In the genomic region with DNA sequence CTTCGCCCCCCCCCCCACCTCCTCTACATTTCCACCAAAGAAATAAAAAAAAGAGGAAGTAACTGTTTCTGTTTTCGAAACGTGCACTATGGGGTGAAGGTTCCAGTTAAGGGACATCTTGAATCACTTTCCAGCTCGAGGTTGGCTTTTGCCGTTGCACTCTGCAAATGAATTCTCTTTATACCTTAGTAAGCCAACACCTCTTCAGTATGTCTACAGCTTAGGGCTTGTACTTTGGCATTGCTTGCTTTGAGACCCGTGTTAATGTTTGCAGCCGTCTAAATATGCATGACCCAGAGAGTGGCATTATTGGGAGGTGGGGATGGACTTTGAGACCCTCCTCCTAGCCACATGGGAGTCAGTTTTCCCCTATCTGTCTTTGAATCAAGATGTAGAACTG, we compare ENCODE assay signal across 16 mouse cellular contexts. TPM values are rescaled to one million over a fixed set of nuclear protein-coding genes. Genes with fewer than 3 reads are reported as not detected.
DNase-seq lines count a peak whose midpoint lies in the region; ATAC-seq and TF ChIP-seq lines count a peak whose summit lies in the region.
"Had no signal": no experiment of that assay in that cellular context is flagged by ENCODE, and none has a peak within 500 bp of the region (broad histone marks: within the 10 kb centered on the region; RNA-seq: fewer than 3 reads in every experiment).

No protein-coding gene starts in this region.

- intact Hi-C loops in gastrocnemius, adult 2 months (cut with DNase I): no loop called here

- 0 out of 2 replicates have a peak overlapping the region, but pooled peaks have one; percentile 10 for H3K9ac ChIP-seq in hindbrain, embryonic 15.5 days
- no peak overlapping the region for H3K9ac ChIP-seq in liver, embryonic 15.5 days
- H3K9ac ChIP-seq in hindbrain, embryonic 13.5 days: no peak overlapping the region
- no peak overlapping the region for H3K9ac ChIP-seq in midbrain, embryonic 14.5 days (replicated peaks; ENCODE audit: low read length)
- H3K9ac ChIP-seq: embryonic facial prominence, embryonic 15.5 days; forebrain, embryonic 15.5 days; midbrain, embryonic 12.5 days had no signal

- 82% methylated on average over 6 of the region's 7 CpGs for WGBS in hindbrain, embryonic 15.5 days
- 77% methylated on average over 7 of the region's 7 CpGs for WGBS in hindbrain, embryonic 10.5 days
- 6% methylated on average over 6 of the region's 7 CpGs for WGBS in bone marrow, adult 2 months
- 11% methylated on average over 7 of the region's 7 CpGs for WGBS in liver, embryonic 15.5 days (ENCODE audit: insufficient replicate concordance)
- WGBS in hindbrain, embryonic 13.5 days: 83% methylated on average over 7 of the region's 7 CpGs
- 84% methylated on average over 6 of the region's 7 CpGs for WGBS in midbrain, embryonic 14.5 days

- no peak for ATAC-seq in hindbrain, embryonic 15.5 days (ENCODE audit: low FRiP score, low read depth)
- ATAC-seq in liver, embryonic 15.5 days (ENCODE audit: insufficient read depth): no peak
- ATAC-seq in hindbrain, embryonic 13.5 days (ENCODE audit: low FRiP score): no peak
- ATAC-seq in midbrain, embryonic 14.5 days (ENCODE audit: low FRiP score, low TSS enrichment): no peak
- ATAC-seq: forebrain, embryonic 15.5 days; hindbrain, postnatal 0 days had no signal

- H3K36me3 ChIP-seq in hindbrain, embryonic 15.5 days: peaks cover 7% of the 10 kb centered on the region; the same call in 1 of the 2 replicates
- peaks cover 27% of the 10 kb centered on the region for H3K36me3 ChIP-seq in hindbrain, embryonic 10.5 days
- peaks cover 6% of the 10 kb centered on the region; the same call in 1 of the 2 replicates for H3K36me3 ChIP-seq in liver, embryonic 15.5 days (replicated peaks)
- peaks cover 30% of the 10 kb centered on the region for H3K36me3 ChIP-seq in hindbrain, embryonic 13.5 days
- peaks cover 17% of the 10 kb centered on the region for H3K36me3 ChIP-seq in midbrain, embryonic 14.5 days (ENCODE audit: control insufficient read depth, insufficient read depth, low read length)
- H3K36me3 ChIP-seq: embryonic facial prominence, embryonic 15.5 days had no signal

- H3K27me3 ChIP-seq in hindbrain, embryonic 15.5 days: no peaks in the 10 kb centered on the region
- peaks cover 8% of the 10 kb centered on the region; the same call in 1 of the 2 replicates for H3K27me3 ChIP-seq in hindbrain, embryonic 10.5 days (ENCODE audit: insufficient read depth, poor library complexity, severe bottlenecking)
- no peaks in the 10 kb centered on the region for H3K27me3 ChIP-seq in liver, embryonic 15.5 days
- no peaks in the 10 kb centered on the region for H3K27me3 ChIP-seq in hindbrain, embryonic 13.5 days
- no peaks in the 10 kb centered on the region for H3K27me3 ChIP-seq in midbrain, embryonic 14.5 days (ENCODE audit: control insufficient read depth, insufficient read depth, low read length)
- H3K27me3 ChIP-seq: embryonic facial prominence, embryonic 15.5 days; forebrain, embryonic 15.5 days; midbrain, embryonic 12.5 days had no signal

- no peak overlapping the region for H3K4me2 ChIP-seq in hindbrain, embryonic 15.5 days
- peak overlapping the region; percentile 98 for H3K4me2 ChIP-seq in liver, embryonic 15.5 days
- H3K4me2 ChIP-seq in hindbrain, embryonic 13.5 days: no peak overlapping the region
- H3K4me2 ChIP-seq in midbrain, embryonic 14.5 days (ENCODE audit: low read length): no peak overlapping the region
- H3K4me2 ChIP-seq: embryonic facial prominence, embryonic 15.5 days; forebrain, embryonic 15.5 days; midbrain, embryonic 12.5 days had no signal

- H3K4me3 ChIP-seq in hindbrain, embryonic 15.5 days: no peak overlapping the region
- no peak overlapping the region for H3K4me3 ChIP-seq in hindbrain, embryonic 10.5 days
- no peak overlapping the region for H3K4me3 ChIP-seq in bone marrow, adult 2 months (replicated peaks; ENCODE audit: control insufficient read depth, low read depth, low read length)
- no peak overlapping the region for H3K4me3 ChIP-seq in liver, embryonic 15.5 days (replicated peaks)
- H3K4me3 ChIP-seq in gastrocnemius, adult 2 months: no peak overlapping the region
- no peak overlapping the region for H3K4me3 ChIP-seq in hindbrain, embryonic 13.5 days
- H3K4me3 ChIP-seq in midbrain, embryonic 14.5 days (replicated peaks; ENCODE audit: low read depth, low read length): no peak overlapping the region
- H3K4me3 ChIP-seq: embryonic facial prominence, embryonic 15.5 days; forebrain, embryonic 15.5 days; limb, embryonic 10.5 days; midbrain, embryonic 12.5 days had no signal

- no peaks in the 10 kb centered on the region for H3K9me3 ChIP-seq in hindbrain, embryonic 15.5 days
- no peaks in the 10 kb centered on the region for H3K9me3 ChIP-seq in hindbrain, embryonic 10.5 days
- H3K9me3 ChIP-seq in liver, embryonic 15.5 days (replicated peaks): no peaks in the 10 kb centered on the region
- no peaks in the 10 kb centered on the region for H3K9me3 ChIP-seq in hindbrain, embryonic 13.5 days
- no peaks in the 10 kb centered on the region for H3K9me3 ChIP-seq in midbrain, embryonic 14.5 days (ENCODE audit: control insufficient read depth, low read length)
- H3K9me3 ChIP-seq: embryonic facial prominence, embryonic 15.5 days; forebrain, embryonic 15.5 days; limb, embryonic 10.5 days; midbrain, embryonic 12.5 days had no signal

- H3K4me1 ChIP-seq in hindbrain, embryonic 15.5 days (replicated peaks): peaks cover 22% of the 10 kb centered on the region
- H3K4me1 ChIP-seq in hindbrain, embryonic 10.5 days (replicated peaks): peaks cover 20% of the 10 kb centered on the region
- H3K4me1 ChIP-seq in bone marrow, adult 2 months (ENCODE audit: control insufficient read depth, insufficient read depth, low read length): peaks cover 8% of the 10 kb centered on the region
- peaks cover 54% of the 10 kb centered on the region for H3K4me1 ChIP-seq in liver, embryonic 15.5 days (replicated peaks)
- peaks cover 17% of the 10 kb centered on the region for H3K4me1 ChIP-seq in hindbrain, embryonic 13.5 days (replicated peaks)
- peaks cover 12% of the 10 kb centered on the region for H3K4me1 ChIP-seq in midbrain, embryonic 14.5 days (ENCODE audit: control insufficient read depth, insufficient read depth, low read length)

- TF ChIP-seq POLR2A in bone marrow, adult 2 months (IDR thresholded peaks at IDR 0.05; ENCODE audit: borderline replicate concordance, control insufficient read depth, low read depth, low read length): no peak

- no peak for TF ChIP-seq CTCF in bone marrow, adult 2 months (IDR thresholded peaks at IDR 0.05; ENCODE audit: control insufficient read depth, insufficient read depth, low read length)
- no peak for TF ChIP-seq CTCF in gastrocnemius, adult 2 months (IDR thresholded peaks at IDR 0.05)

- H3K27ac ChIP-seq in hindbrain, embryonic 15.5 days (replicated peaks): no peak overlapping the region
- H3K27ac ChIP-seq in hindbrain, embryonic 10.5 days: no peak overlapping the region
- H3K27ac ChIP-seq in bone marrow, adult 2 months (ENCODE audit: control insufficient read depth, insufficient read depth, low read depth, low read length, poor library complexity): peak overlapping the region; percentile 63; the same call in 1 of the 2 replicates
- H3K27ac ChIP-seq in liver, embryonic 15.5 days (replicated peaks): peak overlapping the region; percentile 24; the same call in 1 of the 2 replicates
- H3K27ac ChIP-seq in gastrocnemius, adult 2 months: no peak overlapping the region
- no peak overlapping the region for H3K27ac ChIP-seq in hindbrain, embryonic 13.5 days
- H3K27ac ChIP-seq in midbrain, embryonic 14.5 days (replicated peaks; ENCODE audit: low read depth, low read length): no peak overlapping the region
- H3K27ac ChIP-seq: embryonic facial prominence, embryonic 15.5 days; forebrain, embryonic 15.5 days; hindbrain, postnatal 0 days; limb, embryonic 10.5 days; midbrain, embryonic 12.5 days had no signal

- DNase-seq in hindbrain, embryonic 10.5 days (ENCODE audit: low spot score): no peak
- peak; percentile 83 for DNase-seq in 416B (ENCODE audit: low read depth)
- DNase-seq in gastrocnemius, adult 2 months: no peak
- DNase-seq in midbrain, embryonic 14.5 days: no peak
- DNase-seq: adrenal gland, adult 8-10 months; cerebellum, postnatal 36 days; gastrocnemius, postnatal 10 days had no signal

RNA-seq across cellular contexts. Expression of a gene that starts 2.6 kb away (rescaled TPM):
- polyA plus RNA-seq in hindbrain, embryonic 15.5 days (2015; fragmentation: Nextera tagmentation; extraction: Ambion mirVana): 1.3 and 1.4 TPM in 2 replicates
- 0.77 TPM in 2 replicates for polyA plus RNA-seq in hindbrain, embryonic 10.5 days (2016; fragmentation: Nextera tagmentation; extraction: Ambion mirVana)
- polyA plus RNA-seq in bone marrow, adult 2 months (2011; ENCODE audit: insufficient read depth, insufficient read length, low replicate concordance, missing spikeins): 2.1 and 3.2 TPM in 2 replicates
- 0.43 and 0.44 TPM in 2 replicates for polyA plus RNA-seq in liver, embryonic 15.5 days (2015; fragmentation: Nextera tagmentation; extraction: Ambion mirVana)
- total RNA-seq in gastrocnemius, adult 2 months (2021): under 1 TPM; 0.39 to 0.56 TPM
- polyA plus RNA-seq in hindbrain, embryonic 13.5 days (2015; fragmentation: Nextera tagmentation; extraction: Ambion mirVana): 1.1 and 1.2 TPM in 2 replicates
- polyA plus RNA-seq in midbrain, embryonic 14.5 days (2014; fragmentation: Nextera tagmentation; extraction: Ambion mirVana): 1.6 and 1.7 TPM in 2 replicates

RNA-seq across cellular contexts. Expression of a gene that starts 42.2 kb away (rescaled TPM):
- polyA plus RNA-seq in hindbrain, embryonic 15.5 days (2015; fragmentation: Nextera tagmentation; extraction: Ambion mirVana): 11.7 and 12.2 TPM in 2 replicates
- polyA plus RNA-seq in hindbrain, embryonic 10.5 days (2016; fragmentation: Nextera tagmentation; extraction: Ambion mirVana): 15.9 and 17.2 TPM in 2 replicates
- 6.4 and 6.6 TPM in 2 replicates for polyA plus RNA-seq in bone marrow, adult 2 months (2011; ENCODE audit: insufficient read depth, insufficient read length, low replicate concordance, missing spikeins)
- 3.5 and 3.9 TPM in 2 replicates for polyA plus RNA-seq in liver, embryonic 15.5 days (2015; fragmentation: Nextera tagmentation; extraction: Ambion mirVana)
- total RNA-seq in gastrocnemius, adult 2 months (2021): 1 to 10 TPM; 5.8 to 6.3 TPM
- 16.9 and 17.3 TPM in 2 replicates for polyA plus RNA-seq in hindbrain, embryonic 13.5 days (2015; fragmentation: Nextera tagmentation; extraction: Ambion mirVana)
- 14.5 and 20.8 TPM in 2 replicates for polyA plus RNA-seq in midbrain, embryonic 14.5 days (2014; fragmentation: Nextera tagmentation; extraction: Ambion mirVana)

RNA-seq across cellular contexts. Expression of a gene that starts 53.8 kb away (rescaled TPM):
- 1.7 and 1.8 TPM in 2 replicates for polyA plus RNA-seq in hindbrain, embryonic 15.5 days (2015; fragmentation: Nextera tagmentation; extraction: Ambion mirVana)
- 1.1 and 1.4 TPM in 2 replicates for polyA plus RNA-seq in hindbrain, embryonic 10.5 days (2016; fragmentation: Nextera tagmentation; extraction: Ambion mirVana)
- 3.9 and 8.6 TPM in 2 replicates for polyA plus RNA-seq in bone marrow, adult 2 months (2011; ENCODE audit: insufficient read depth, insufficient read length, low replicate concordance, missing spikeins)
- 1.8 and 2.1 TPM in 2 replicates for polyA plus RNA-seq in liver, embryonic 15.5 days (2015; fragmentation: Nextera tagmentation; extraction: Ambion mirVana)
- 1 to 10 TPM; 1.1 TPM for total RNA-seq in gastrocnemius, adult 2 months (2021)
- 1.6 and 3.1 TPM in 2 replicates for polyA plus RNA-seq in hindbrain, embryonic 13.5 days (2015; fragmentation: Nextera tagmentation; extraction: Ambion mirVana)
- 1.2 and 1.3 TPM in 2 replicates for polyA plus RNA-seq in midbrain, embryonic 14.5 days (2014; fragmentation: Nextera tagmentation; extraction: Ambion mirVana)

Comparison
In these comparisons a context has a peak if more than half of its experiments do, and no peak if none do; other contexts are left out.
1. H3K27ac ChIP-seq: peak in bone marrow, adult 2 months (single experiment) and liver, embryonic 15.5 days (single experiment); none in hindbrain, embryonic 15.5 days (single experiment), hindbrain, embryonic 10.5 days (single experiment), gastrocnemius, adult 2 months (single experiment), hindbrain, embryonic 13.5 days (single experiment) and midbrain, embryonic 14.5 days (single experiment).